Mouse (Mus musculus): ENCODE results near the gene P2ry6. TPM values are rescaled to one million over a fixed set of nuclear protein-coding genes. Genes with fewer than 3 reads are reported as not detected.

The P2ry6 gene
- polyA plus RNA-seq, 1 experiment from 2014 or later: 2.7 TPM

GRCm38 (mm10) chr7:100933520-100933919 lies 40.9 kb downstream of the P2ry6 start:
- no peak overlapping the region for H3K9ac ChIP-seq (ENCODE audit: low read depth, low read length)
- peaks cover 13% of the 10 kb centered on the region for H3K27me3 ChIP-seq (replicated peaks; ENCODE audit: control insufficient read depth, insufficient read depth, low read length)
- no peaks in the 10 kb centered on the region for H3K36me3 ChIP-seq (ENCODE audit: control insufficient read depth, insufficient read depth, low read length)
- peaks cover 16% of the 10 kb centered on the region; the same call in 1 of the 2 replicates for H3K4me1 ChIP-seq (ENCODE audit: control insufficient read depth, insufficient read depth, low read depth, low read length)
- H3K4me2 ChIP-seq (ENCODE audit: low read length): no peak overlapping the region
- no peak overlapping the region for H3K27ac ChIP-seq (ENCODE audit: low read depth, low read length)
- ATAC-seq: no peak
- no peak overlapping the region for H3K4me3 ChIP-seq (ENCODE audit: low read length)
- H3K9me3 ChIP-seq (ENCODE audit: control insufficient read depth, low read length): no peaks in the 10 kb centered on the region

GRCm38 (mm10) chr7:100932481-100933007 lies 41.9 kb downstream of the P2ry6 start:
- Histone ChIP-seq H3K9ac (ENCODE audit: low read depth, low read length) (peak overlapping the region; percentile 67), H3K4me2 (ENCODE audit: low read length) (peak overlapping the region; percentile 94), H3K4me3 (ENCODE audit: low read length) (peak overlapping the region; percentile 54), H3K9me3 (ENCODE audit: control insufficient read depth, low read length) (no peaks in the 10 kb centered on the region), H3K4me1 (ENCODE audit: control insufficient read depth, insufficient read depth, low read depth, low read length) (peaks cover 18% of the 10 kb centered on the region; the same call in 1 of the 2 replicates), H3K27ac (ENCODE audit: low read depth, low read length) (peak overlapping the region; percentile 74), H3K36me3 (ENCODE audit: control insufficient read depth, insufficient read depth, low read length) (no peaks in the 10 kb centered on the region), H3K27me3 (replicated peaks; ENCODE audit: control insufficient read depth, insufficient read depth, low read length) (peaks cover 13% of the 10 kb centered on the region)
- 1% methylated on average over 24 of the region's 27 CpGs for WGBS
- ATAC-seq: peak; percentile 85

- peaks cover 18% of the 10 kb centered on the region; the same call in 1 of the 2 replicates for H3K4me1 ChIP-seq (ENCODE audit: control insufficient read depth, insufficient read depth, low read depth, low read length)
Measured at GRCm38 (mm10) chr7:100931926-100932480, 42.4 kb downstream of the P2ry6 start, which contains the start of gene Arhgef17. TSS of gene Arhgef17 (minus strand) at chr7:100932107.

GRCm38 (mm10) chr7:100931316-100931925 lies 43.0 kb downstream of the P2ry6 start:
- peak; percentile 37 for ATAC-seq

More at GRCm38 (mm10) chr7:100931926-100932480, 42.4 kb downstream of the P2ry6 start, which contains the start of gene Arhgef17:
- Histone ChIP-seq H3K9ac (ENCODE audit: low read depth, low read length) (peak within 1 kb of the TSS; percentile 67), H3K4me2 (ENCODE audit: low read length) (peak within 1 kb of the TSS; percentile 94), H3K9me3 (ENCODE audit: control insufficient read depth, low read length) (no peaks in the 10 kb centered on the region), H3K4me3 (ENCODE audit: low read length) (peak within 1 kb of the TSS; percentile 54), H3K27me3 (replicated peaks; ENCODE audit: control insufficient read depth, insufficient read depth, low read length) (peaks cover 13% of the 10 kb centered on the region), H3K27ac (ENCODE audit: low read depth, low read length) (peak within 1 kb of the TSS; percentile 81), H3K36me3 (ENCODE audit: control insufficient read depth, insufficient read depth, low read length) (no peaks in the 10 kb centered on the region)
- peak; percentile 69 for ATAC-seq
- 1% methylated on average over 34 of the region's 35 CpGs for WGBS

GRCm38 (mm10) chr7:100930619-100931315 lies 43.7 kb downstream of the P2ry6 start:
- Histone ChIP-seq H3K4me3 (ENCODE audit: low read length) (peak overlapping the region; percentile 54), H3K4me2 (ENCODE audit: low read length) (peak overlapping the region; percentile 94), H3K27me3 (replicated peaks; ENCODE audit: control insufficient read depth, insufficient read depth, low read length) (peaks cover 13% of the 10 kb centered on the region), H3K4me1 (ENCODE audit: control insufficient read depth, insufficient read depth, low read depth, low read length) (peaks cover 20% of the 10 kb centered on the region; the same call in 1 of the 2 replicates), H3K9me3 (ENCODE audit: control insufficient read depth, low read length) (no peaks in the 10 kb centered on the region), H3K27ac (ENCODE audit: low read depth, low read length) (no peak overlapping the region), H3K9ac (ENCODE audit: low read depth, low read length) (peak overlapping the region; percentile 67), H3K36me3 (ENCODE audit: control insufficient read depth, insufficient read depth, low read length) (no peaks in the 10 kb centered on the region)
- ATAC-seq: no peak
- WGBS: 5% methylated on average over 46 of the region's 53 CpGs

More at GRCm38 (mm10) chr7:100931316-100931925, 43.0 kb downstream of the P2ry6 start:
- Histone ChIP-seq H3K4me3 (ENCODE audit: low read length) (peak overlapping the region; percentile 54), H3K36me3 (ENCODE audit: control insufficient read depth, insufficient read depth, low read length) (no peaks in the 10 kb centered on the region), H3K4me1 (ENCODE audit: control insufficient read depth, insufficient read depth, low read depth, low read length) (peaks cover 18% of the 10 kb centered on the region; the same call in 1 of the 2 replicates), H3K9me3 (ENCODE audit: control insufficient read depth, low read length) (no peaks in the 10 kb centered on the region), H3K4me2 (ENCODE audit: low read length) (peak overlapping the region; percentile 94), H3K27me3 (replicated peaks; ENCODE audit: control insufficient read depth, insufficient read depth, low read length) (peaks cover 13% of the 10 kb centered on the region), H3K9ac (ENCODE audit: low read depth, low read length) (peak overlapping the region; percentile 67), H3K27ac (ENCODE audit: low read depth, low read length) (peak overlapping the region; percentile 81)
- WGBS: under 1% methylated on average over 67 of the region's 73 CpGs

- ATAC-seq: no peak
- no peak overlapping the region; the same call in 1 of the 2 replicates for H3K4me3 ChIP-seq (ENCODE audit: low read length)
- no peak overlapping the region for H3K27ac ChIP-seq (ENCODE audit: low read depth, low read length)
- WGBS: 78% methylated on average over 19 of the region's 19 CpGs
- H3K36me3 ChIP-seq (ENCODE audit: control insufficient read depth, insufficient read depth, low read length): no peaks in the 10 kb centered on the region
- H3K4me2 ChIP-seq (ENCODE audit: low read length): peak overlapping the region; percentile 94
- H3K9me3 ChIP-seq (ENCODE audit: control insufficient read depth, low read length): no peaks in the 10 kb centered on the region
- no peak overlapping the region for H3K9ac ChIP-seq (ENCODE audit: low read depth, low read length)
- H3K4me1 ChIP-seq (ENCODE audit: control insufficient read depth, insufficient read depth, low read depth, low read length): peaks cover 23% of the 10 kb centered on the region; the same call in 1 of the 2 replicates
- peaks cover 13% of the 10 kb centered on the region for H3K27me3 ChIP-seq (replicated peaks; ENCODE audit: control insufficient read depth, insufficient read depth, low read length)
Measured at GRCm38 (mm10) chr7:100929639-100930303, 44.7 kb downstream of the P2ry6 start.

GRCm38 (mm10) chr7:100928456-100928855 lies 46.0 kb downstream of the P2ry6 start:
- WGBS: 57% methylated on average over 9 of the region's 9 CpGs
- Histone ChIP-seq H3K9ac (ENCODE audit: low read depth, low read length) (no peak overlapping the region), H3K27ac (ENCODE audit: low read depth, low read length) (no peak overlapping the region), H3K4me3 (ENCODE audit: low read length) (peak overlapping the region; percentile 21), H3K27me3 (replicated peaks; ENCODE audit: control insufficient read depth, insufficient read depth, low read length) (peaks cover 12% of the 10 kb centered on the region), H3K36me3 (ENCODE audit: control insufficient read depth, insufficient read depth, low read length) (no peaks in the 10 kb centered on the region), H3K4me1 (ENCODE audit: control insufficient read depth, insufficient read depth, low read depth, low read length) (peaks cover 24% of the 10 kb centered on the region), H3K9me3 (ENCODE audit: control insufficient read depth, low read length) (no peaks in the 10 kb centered on the region), H3K4me2 (ENCODE audit: low read length) (peak overlapping the region; percentile 48)
- no peak for ATAC-seq

- WGBS: 30% methylated on average over 7 of the region's 7 CpGs
- Histone ChIP-seq H3K9me3 (ENCODE audit: control insufficient read depth, low read length) (no peaks in the 10 kb centered on the region), H3K4me2 (ENCODE audit: low read length) (peak overlapping the region; percentile 48), H3K27me3 (replicated peaks; ENCODE audit: control insufficient read depth, insufficient read depth, low read length) (peaks cover 12% of the 10 kb centered on the region), H3K36me3 (ENCODE audit: control insufficient read depth, insufficient read depth, low read length) (no peaks in the 10 kb centered on the region), H3K9ac (ENCODE audit: low read depth, low read length) (0 out of 2 replicates have a peak overlapping the region, but pooled peaks have one; percentile 4), H3K27ac (ENCODE audit: low read depth, low read length) (no peak overlapping the region), H3K4me3 (ENCODE audit: low read length) (peak overlapping the region; percentile 21), H3K4me1 (ENCODE audit: control insufficient read depth, insufficient read depth, low read depth, low read length) (peaks cover 32% of the 10 kb centered on the region)
- no peak for ATAC-seq
Measured at GRCm38 (mm10) chr7:100927287-100928000, 47.0 kb downstream of the P2ry6 start.
